Mouse (Mus musculus) regulatory T cell (primary cell): ENCODE data around the gene Ypel2.

Experiments
- in situ Hi-C: fragments of 300-600 bp; cut with MboI, MseI; formaldehyde crosslinking; loops from one replicate; pipeline ENCODE4 v1.15.1; 2025; ENCODE audit warnings: high pct_unique_total_duplicates

The Ypel2 gene

DNA sequence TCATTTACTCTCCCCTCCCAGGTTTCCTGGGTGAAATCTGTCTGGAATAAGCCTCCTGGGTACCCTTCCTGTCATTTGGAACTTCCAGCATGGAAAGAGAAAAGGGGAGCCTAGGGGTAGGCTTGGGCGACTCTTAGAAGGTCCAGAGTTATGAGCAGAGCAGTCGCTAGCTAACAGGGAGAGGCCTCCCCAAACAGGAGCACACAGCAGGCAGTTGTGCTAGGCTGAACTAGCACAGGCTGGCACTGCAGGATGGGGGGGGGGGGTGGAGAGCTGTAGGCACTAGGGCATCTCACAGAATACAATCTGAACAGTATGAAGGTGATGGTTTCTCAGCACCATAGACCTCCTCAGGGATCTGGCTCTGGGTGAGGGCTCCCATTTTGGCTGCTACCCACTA is 31.1 kb downstream of the Ypel2 start:
- in situ Hi-C loops, result no loop called here

DNA sequence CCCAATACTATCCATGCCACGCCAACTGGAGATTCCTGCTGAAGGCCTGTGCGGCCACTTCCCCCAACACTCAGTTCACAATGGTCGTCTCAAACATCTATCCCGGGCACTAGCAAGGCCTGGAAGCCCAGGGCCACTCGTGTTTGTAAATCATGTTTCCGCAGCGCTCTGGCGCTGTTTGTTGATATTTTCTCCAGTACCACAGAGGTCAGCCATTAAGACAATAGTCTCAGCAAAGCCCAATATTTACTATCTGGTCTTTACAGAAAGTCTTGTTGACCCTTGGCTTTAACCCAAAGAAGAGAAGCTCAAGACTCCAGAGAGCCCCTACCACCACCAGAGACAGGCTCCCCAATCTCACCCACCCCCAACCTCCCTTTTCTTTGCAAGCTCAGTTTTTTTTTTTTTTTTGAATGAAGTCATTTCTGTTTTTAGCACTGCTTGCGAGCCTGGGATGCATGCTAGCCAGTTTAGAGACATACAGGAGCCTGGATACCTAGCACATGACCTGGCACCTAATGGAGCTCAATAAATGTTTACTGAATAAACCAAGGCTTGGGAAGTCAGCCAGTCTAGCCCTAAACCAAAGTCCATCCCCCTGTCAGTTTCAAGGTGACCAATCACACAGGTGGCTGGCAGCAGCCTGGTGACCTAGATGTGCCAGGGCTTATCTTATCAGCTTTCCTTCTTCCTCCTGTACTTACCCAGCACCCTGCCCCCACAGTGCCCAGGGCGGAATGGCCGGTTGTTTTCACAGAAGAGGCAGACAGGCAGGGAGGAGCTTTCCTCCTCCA is 31.8 kb downstream of the Ypel2 start:
- in situ Hi-C loops, result no loop called here

DNA sequence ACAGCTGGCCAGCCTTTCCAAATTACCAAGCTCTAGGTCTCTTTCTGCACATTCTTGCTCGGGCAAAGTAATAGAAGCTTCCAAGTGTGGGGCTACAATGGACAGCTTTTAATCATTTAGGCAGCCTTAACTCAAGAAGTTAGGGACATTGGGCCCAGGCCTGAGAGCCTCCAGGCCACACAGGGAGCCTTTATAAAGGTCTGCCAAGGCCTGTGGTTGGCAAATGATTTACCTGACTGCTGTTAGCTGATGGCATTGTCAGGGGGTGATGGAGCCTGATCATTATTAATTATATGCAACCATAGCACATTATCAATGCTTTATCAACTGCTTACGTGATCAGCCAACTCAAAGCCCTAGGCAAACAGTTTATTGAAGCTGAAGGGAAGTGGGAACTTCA is 33.2 kb downstream of the Ypel2 start:
- in situ Hi-C loops, result no loop called here

DNA sequence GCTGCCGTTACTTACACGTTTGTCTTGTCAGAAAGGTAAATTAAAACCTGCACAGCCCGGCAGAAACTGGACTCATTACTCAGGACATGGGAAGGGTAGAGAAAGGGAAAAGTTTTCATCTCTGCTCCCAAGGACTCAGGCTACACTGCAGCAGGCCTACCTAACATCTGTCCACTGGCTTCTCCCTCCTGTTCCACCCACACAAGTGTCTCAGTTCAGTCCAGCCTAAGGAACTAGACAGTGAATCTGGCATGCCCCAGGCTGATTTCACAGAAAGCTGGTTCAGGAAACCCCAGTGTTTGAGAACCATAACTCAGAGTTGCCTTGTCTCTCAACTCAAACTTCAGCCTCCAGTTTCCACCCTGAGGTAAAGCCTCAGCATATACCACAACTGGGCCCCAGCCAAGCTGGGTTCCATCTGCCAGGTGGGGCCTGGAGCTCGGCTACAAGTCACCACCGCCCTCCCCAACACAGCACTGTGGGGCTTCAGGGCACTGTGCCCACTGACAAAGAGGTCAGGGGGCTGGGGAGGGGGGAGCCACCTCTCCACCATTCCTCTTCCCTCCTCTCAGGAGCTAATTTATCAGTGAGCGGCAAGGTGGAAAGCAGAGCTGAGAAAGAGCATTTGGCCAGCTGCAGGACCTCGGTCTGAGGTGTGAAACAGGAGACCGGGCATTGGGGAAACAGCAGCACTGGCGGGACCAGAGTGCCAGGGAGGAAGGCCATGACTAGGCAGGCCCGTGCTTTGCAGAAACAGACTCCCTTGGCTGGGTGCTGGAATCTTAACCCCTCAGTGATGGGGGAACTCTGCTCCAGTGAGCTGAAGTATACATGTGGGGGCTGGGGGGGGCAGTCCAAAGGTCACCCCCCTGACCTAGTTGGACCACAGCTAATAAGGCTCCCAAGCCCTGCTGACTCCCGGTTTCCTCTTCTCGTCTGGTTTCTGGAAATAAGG is 34.5 kb downstream of the Ypel2 start:
- in situ Hi-C loops, result no loop called here

DNA sequence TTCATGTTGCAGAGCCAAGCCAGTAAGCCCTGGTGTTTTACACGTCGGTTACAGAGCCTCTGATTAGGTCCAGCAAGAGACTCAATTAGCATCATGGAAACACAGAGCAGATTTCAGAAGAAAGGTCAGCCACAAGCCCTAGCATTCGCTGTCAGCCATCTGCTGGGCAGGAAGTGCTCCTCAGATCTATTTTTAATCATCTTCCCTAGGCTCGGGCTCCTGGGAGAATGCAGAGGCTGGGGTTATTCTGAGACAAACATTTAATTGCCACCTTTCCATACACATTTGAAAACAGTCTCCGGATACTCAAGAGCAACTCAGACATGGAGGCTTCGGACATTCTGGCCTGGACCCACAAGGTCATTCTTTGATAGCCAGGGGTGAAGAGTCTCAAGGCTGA is 35.3 kb downstream of the Ypel2 start:
- in situ Hi-C loops, result no loop called here

DNA sequence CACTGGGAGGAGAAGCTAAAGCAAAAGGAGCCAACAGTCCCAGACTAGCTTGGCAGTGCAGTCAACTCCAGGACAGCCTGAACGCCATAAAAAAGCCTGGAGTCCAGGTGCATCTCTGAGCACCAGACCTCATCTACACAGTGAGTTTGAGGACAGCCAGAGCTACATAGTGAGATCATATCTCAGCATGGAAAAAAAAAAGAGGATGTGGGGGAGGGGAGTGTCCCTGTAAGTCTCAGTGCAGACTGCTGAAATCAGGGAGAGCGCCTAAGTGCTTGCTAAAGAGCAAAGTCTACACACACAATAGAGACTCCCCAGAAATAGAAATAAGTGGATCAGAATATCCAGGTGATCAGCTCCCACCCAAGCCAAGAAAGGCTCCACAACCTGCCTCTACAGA is 37.1 kb downstream of the Ypel2 start:
- in situ Hi-C loops, result no loop called here

DNA sequence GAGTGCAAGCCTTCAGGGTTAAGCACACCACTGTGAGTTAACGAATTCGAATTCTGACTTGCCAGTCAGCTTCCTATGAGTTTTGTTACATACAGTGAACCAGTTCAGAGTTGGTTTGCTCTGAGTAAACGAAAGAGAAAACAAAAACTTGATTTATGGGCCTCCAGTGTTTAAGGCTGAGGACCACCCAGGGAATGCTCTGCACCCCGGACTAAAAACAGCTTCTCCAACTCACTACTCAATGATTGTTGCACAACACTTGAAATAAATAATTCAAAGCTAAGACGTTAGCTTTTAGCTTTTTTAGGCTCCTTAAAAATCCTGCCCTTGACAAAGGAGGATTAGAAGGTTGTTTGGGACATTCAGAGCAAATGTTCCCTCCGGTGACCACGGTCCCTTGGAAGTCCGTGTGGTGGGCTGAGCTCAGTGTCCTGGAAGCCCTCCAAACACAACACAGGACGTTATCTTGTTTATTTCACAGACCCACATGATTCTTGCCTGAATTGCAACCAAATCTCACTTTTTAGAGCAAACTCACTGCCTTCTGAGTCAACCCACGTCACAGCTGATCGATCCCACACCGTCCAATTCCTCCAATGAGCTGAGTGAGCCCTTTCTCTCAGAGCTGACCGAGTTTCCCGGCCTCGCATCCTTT is 38.8 kb downstream of the Ypel2 start:
- in situ Hi-C loops, result no loop called here

DNA sequence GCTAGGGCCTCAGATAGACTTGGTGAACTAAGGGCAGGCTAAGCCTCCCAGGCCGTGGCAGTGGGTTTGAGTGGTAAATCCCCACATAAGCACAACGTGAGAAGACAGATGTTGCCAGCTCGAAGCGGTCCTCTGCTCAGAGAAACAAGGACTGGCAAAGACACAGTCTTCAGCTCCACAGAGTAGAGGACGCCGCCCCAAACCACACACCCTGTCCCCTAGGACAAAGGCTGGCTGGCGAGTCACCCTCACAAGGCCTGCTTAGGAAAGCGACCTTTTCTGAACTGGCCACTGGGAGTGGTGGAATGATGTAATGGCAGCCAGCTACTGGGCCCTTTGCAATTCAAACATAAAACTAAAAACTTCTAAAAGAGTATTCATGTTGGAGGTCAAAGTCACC is 40.4 kb downstream of the Ypel2 start:
- in situ Hi-C loops, result no loop called here

DNA sequence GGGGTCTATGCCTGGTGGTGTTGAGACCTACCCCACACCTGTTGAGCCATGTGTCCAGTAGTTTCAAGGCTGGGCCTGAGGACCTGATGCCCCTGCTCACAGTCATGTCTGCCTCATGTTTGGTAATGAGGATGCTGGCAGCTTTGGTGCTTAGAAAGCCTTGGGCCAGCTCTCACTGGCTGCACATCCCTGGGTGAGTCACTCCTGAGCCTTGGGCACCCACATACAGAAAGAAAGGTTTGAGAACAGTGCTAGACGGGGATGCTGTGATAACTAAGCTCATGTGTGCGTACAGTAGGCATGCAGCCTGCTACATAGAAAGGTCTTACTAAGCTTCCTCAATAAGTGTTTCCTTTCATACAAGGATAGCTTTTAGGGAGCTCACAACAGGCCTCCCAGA is 40.8 kb downstream of the Ypel2 start:
- in situ Hi-C loops, result no loop called here

DNA sequence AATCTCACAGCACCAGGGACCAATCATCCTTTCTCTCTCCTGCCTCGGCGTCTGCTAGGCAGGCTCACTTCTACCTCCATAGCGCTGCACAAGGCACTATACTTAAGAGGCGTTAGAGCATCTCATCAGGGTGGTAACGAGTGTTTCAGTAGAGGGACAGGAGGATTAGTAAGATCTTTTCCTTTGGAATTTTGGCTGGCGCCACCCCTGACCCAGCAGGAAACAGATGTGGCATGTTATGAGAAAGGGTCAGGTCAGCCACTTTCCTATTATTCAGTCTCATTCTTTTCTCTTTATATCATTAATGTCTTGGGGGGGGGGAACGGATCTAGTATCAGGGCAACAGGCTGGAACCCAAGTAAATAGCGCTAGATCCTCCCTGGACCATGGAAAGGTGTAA is 41.8 kb downstream of the Ypel2 start:
- in situ Hi-C loops, result no loop called here

DNA sequence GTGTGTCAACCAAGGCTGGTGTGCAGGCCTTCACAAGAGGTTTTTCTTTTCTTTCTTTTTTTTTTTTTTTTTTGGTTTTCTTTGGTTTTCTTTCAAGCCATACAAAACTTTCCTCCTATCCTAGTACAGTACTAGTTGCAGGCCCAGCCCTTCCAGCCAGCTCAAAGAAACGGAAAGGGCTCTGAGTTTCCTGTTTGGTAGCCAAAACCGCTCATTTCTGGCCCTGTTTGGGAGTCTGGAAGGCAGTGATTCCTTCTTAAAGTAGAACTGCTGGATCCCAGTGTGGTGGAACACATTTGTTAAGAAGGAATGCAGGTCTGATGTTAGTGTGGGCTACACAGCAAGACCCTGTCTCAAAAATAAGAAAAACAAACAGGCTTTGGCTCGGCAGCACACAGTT is 43.0 kb downstream of the Ypel2 start:
- in situ Hi-C loops, result no loop called here

DNA sequence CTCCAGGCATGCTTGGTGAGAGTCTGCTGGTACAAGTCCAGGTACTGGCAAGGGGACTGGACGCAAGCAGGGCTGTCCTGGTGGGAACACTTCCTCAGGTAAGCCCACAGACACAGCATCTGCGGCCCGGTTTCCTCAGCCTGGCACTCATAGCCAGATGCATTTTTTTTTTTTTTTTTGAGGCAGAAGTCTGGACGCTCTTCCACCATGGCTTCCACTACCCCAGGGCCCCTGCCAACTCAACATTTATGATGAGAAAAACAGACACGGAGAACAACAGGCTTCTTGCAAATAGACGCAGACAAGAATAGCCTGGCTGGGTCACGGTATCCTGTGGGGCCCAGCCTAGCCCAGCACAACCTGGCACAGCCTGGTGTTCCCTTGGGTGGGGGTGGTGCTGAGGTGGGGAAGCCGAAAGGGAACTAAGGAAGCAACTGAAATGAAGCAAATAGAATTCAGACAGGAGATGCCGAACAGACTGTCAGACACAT is 43.5 kb downstream of the Ypel2 start:
- in situ Hi-C loops, result no loop called here

DNA sequence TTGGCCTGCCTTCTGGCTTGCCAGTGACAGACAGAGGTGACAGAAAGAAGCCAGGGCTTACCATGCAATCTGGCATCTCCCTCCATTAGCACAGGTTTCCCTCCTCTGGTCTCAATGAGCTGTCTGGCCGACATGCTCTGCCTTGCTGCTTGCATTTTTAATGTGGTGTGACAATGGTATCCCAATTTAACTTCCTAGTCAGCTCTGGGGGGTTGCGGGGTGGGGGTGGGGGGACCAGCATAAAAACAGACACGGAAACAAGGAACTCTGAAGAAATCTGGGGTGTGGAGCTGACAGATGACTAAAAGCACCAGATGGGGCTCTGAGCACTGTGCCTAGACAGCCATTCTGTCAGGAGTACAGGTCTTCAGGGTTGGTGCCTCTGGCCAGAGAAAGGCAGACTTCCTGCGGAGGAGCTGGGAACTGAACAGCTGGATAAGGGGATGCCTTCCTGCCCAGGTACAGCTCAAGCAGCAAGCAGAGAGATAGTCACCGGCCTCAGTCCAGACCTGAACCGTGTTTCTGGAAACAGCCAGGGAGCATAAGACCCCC is 46.8 kb downstream of the Ypel2 start:
- in situ Hi-C loops, result no loop called here

DNA sequence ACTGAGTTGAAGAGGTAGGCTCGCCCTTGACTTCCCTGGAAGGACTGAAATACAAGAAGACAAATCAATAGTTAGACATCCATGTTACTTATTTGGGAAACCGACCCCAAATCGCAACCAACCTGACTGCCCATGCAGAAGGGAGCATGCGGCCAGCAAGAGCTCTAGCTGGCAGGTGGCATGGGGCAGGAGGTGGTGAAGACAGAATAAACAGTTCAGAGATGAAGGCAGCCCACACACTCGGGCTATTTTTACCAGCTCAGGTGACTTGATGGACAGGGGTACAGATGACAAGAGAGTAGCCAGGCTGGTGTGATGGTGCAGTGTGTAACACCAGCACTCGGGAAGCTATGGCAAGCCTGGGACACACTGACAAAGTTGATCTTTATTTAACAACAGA is 47.6 kb downstream of the Ypel2 start:
- in situ Hi-C loops, result no loop called here

DNA sequence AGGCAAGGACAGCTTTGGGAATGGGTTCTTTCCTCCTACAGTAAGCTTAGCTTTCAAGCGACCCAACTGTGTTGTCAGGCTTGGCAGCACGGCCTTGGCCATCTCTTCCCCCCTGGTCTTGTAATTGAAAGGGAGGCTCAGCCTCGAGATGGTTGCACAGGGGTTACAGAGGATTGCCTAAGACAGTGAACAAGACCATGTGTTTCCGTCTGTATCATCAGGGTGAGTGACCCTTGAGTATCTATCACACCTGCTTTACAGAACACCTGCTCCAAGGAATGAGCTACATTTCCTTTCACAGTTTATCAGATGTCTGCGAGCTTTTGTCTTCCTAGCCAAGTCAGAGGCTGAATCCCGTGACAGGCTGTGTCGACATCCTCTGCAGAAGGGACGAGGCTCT is 48.4 kb downstream of the Ypel2 start:
- in situ Hi-C loops, result no loop called here

DNA sequence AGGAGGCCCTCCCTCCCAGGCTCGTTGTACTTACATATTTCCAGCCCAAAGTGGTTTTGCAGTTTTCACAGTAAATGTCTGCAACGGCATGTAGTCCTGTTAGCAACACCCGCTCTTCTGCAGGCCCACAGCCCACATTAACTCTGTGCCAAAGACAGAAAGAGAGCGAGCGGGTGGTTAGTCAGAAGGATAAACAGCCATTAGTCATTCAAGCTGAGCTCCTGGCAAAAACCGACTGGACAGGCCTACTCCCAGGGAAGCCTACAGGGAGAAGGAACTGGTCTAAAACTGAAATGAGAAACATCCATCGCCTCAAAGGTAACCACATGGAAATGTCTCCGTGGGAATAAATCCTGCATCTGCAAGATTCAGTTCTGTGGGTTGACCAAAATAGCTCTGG is 49.0 kb downstream of the Ypel2 start:
- in situ Hi-C loops, result no loop called here

DNA sequence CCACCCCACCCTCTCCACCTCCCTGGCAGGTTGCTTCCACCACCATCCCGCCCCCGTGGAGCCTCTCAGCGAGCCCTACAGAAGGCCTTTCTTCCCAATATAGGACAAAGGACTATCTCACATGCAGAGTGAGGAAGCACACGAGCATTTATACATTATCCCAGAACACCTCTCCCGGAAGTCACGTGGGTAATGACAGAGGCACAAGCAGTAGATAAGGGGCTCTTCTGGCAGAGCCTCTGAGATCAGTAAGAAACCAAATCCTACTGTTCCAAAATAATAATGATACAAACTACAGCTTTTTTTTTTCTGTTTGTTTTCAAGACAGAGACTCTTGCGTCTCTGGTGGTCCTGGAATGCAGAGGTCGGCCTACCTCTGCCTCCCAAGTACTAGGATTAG is 51.6 kb downstream of the Ypel2 start:
- in situ Hi-C loops, result no loop called here

DNA sequence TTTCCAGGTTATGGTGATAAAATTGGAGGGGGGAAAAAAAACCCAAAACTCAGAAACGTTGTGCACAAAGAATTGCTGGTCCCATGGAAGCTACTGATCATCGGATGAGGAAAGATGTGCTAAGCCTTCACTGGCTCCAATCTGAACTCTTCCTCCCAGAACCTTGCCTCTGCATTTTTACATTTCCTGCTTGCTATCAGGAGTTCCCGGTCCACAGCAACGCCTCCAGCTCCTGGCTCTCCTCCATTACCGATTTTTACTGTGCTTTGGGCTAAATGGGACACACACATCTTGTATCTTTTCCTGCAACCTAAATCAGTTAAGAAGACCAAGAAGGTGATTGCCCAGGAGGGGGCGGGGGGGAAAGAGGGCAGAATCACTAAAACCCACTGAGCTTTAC is 54.0 kb downstream of the Ypel2 start:
- in situ Hi-C loops, result no loop called here

DNA sequence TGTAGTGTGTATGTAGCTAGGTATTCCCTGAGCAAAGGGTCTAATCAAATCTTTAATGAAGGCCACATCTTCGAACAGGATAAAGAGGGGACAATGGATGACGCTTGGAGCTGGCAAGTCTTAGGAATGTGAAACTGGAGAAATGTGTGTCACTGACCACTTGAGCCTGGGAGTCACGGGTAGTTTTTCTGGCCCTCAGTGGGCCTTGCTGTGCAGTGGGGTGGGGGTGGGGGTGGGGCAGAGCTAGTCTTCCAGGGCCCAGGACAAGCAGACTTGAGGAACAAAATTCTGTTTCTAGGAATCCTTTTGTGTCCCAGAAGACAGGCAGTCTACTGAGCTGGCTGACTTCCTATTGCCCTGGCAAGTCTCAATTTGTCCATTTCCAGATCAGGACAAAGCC is 55.0 kb downstream of the Ypel2 start:
- in situ Hi-C loops, result no loop called here

DNA sequence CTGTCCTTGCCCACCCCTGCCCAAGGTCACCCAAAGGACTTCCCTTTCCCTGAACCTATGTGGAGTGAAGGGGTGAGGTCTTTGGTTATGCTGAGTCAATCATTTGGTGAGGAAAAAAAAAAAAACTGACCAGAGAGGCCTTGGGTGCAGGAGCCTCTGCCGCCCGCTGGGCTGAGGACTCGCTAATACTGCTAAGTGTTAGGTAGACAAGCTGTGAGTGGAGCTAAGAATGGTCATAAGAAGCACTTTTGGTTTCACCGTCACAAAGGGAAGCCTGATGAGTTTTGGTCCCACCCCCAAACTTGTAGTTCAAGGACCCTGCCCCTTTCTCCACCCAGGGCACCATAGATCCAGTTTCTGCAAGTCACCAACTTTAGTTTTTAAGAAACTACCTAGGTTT is 55.4 kb downstream of the Ypel2 start:
- in situ Hi-C loops, result no loop called here

DNA sequence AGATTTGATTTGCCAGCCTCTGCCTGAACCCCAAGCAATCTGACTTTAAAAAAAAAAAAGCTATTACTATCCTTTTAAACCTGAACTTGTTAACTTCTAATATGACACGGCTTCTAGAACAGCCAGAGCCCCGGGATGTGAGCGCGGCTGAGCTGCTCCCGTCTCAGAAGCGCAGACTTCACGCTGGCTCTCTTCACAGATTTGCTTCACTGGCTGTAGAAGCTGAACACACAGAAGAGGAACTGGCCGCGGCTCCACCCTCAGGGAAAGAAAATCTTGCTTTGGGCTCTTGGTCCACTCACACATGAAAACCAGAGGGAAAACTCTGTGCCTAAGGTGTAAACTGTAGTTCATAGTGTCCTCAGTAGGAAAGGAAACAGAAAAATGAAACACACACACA is 56.6 kb downstream of the Ypel2 start:
- in situ Hi-C loops, result no loop called here

DNA sequence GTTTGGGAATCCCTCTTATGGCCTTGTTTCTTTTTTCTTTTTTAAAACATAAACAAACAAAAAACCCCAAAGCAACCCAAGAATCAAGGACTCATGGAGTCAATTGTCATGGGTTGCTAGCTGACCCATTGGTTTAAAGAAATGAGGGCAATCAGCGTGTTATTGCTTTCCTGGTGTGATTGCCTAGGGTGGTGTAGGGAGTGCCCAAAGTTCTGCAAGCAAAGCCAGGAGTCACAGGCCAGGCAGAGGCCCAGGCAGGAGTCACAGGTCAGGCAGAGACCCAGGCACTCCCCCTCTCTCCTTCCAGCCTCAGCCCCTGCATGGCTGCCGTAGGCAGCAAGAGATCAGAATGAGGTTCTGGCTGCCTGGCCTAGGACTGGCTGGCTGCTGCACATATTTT is 58.6 kb downstream of the Ypel2 start:
- in situ Hi-C loops, result no loop called here
